15 mouse cellular contexts compared by ENCODE assay signal in the genomic region with DNA sequence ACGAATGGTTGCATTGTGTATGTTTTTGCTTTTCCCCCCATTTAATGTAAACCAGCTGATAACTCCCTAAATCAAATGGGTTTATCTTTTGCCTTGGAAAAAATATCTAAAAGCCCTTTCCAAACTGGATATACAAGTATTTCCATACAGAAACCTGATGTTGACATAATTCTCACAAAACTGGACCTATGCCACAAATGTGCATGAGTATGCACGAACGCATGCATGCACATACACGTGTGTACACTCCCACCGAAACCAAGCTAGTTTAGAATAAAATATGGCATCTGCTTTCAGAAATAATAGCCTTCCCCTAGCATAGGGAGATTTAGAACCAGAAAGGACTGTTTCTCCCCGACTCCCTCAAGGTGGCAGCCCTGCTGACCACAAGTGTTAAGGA.
"Had no signal": no experiment of that assay in that cellular context is flagged by ENCODE, and none has a peak within 500 bp of the region (broad histone marks: within the 10 kb centered on the region; RNA-seq: fewer than 3 reads in every experiment).

No protein-coding gene starts in this region.

- H3K27me3 ChIP-seq: intestine, embryonic 15.5 days; liver, embryonic 15.5 days; lung, embryonic 15.5 days; midbrain, embryonic 13.5 days; neural tube, embryonic 15.5 days had no signal

- ATAC-seq: intestine, embryonic 15.5 days; midbrain, embryonic 13.5 days had no signal

- H3K4me2 ChIP-seq: intestine, embryonic 15.5 days; liver, embryonic 11.5 days; liver, embryonic 15.5 days; lung, embryonic 15.5 days; midbrain, embryonic 13.5 days; neural tube, embryonic 15.5 days had no signal

- H3K4me1 ChIP-seq: liver, embryonic 15.5 days had no signal

- H3K27ac ChIP-seq: intestine, embryonic 15.5 days; layer of hippocampus, adult 2 months; left cerebral cortex, adult 2 months; liver, embryonic 15.5 days; lung, embryonic 15.5 days; midbrain, embryonic 13.5 days; neural tube, embryonic 15.5 days had no signal

- H3K4me3 ChIP-seq: intestine, embryonic 15.5 days; layer of hippocampus, adult 2 months; left cerebral cortex, adult 2 months; liver, embryonic 15.5 days; lung, embryonic 15.5 days; midbrain, embryonic 13.5 days; myocyte; neural tube, embryonic 15.5 days had no signal

- H3K36me3 ChIP-seq: intestine, embryonic 15.5 days; liver, embryonic 15.5 days; lung, embryonic 15.5 days had no signal

- DNase-seq: kidney, adult 18-20 months; kidney, postnatal 10 days; kidney, postnatal 4 days; lung, postnatal 14 days; spleen, adult 18-20 months; thymus, postnatal 4 days had no signal

- H3K9ac ChIP-seq: intestine, embryonic 15.5 days; liver, embryonic 15.5 days; lung, embryonic 15.5 days; midbrain, embryonic 13.5 days; neural tube, embryonic 15.5 days had no signal

- H3K9me3 ChIP-seq: intestine, embryonic 15.5 days; liver, embryonic 15.5 days; lung, embryonic 15.5 days; midbrain, embryonic 13.5 days; neural tube, embryonic 15.5 days had no signal
